Mouse (Mus musculus): ENCODE results near the gene Il21.

Il21 gene

GRCm38 (mm10) chr3:37198302-37198701, 34.1 kb downstream of the Il21 start:
- DNase-seq (ENCODE audit: low spot score in 2 of 2), result no peak

GRCm38 (mm10) chr3:37191953-37192352, 40.5 kb downstream of the Il21 start:
- DNase-seq (ENCODE audit: low spot score in 2 of 2), result no peak

- DNase-seq (ENCODE audit: low spot score in 2 of 2), result no peak
These were observed 46.9 kb downstream of the Il21 start for GRCm38 (mm10) chr3:37185534-37185933.

- no peak for DNase-seq (ENCODE audit: low spot score in 2 of 2)
These were observed 49.8 kb downstream of the Il21 start for GRCm38 (mm10) chr3:37182415-37183269.

GRCm38 (mm10) chr3:37181041-37181440, 51.4 kb downstream of the Il21 start:
- no peak for DNase-seq (ENCODE audit: low spot score in 2 of 2)

GRCm38 (mm10) chr3:37180039-37180743, 52.2 kb downstream of the Il21 start:
- DNase-seq (ENCODE audit: low spot score in 2 of 2), result peak; percentile 7 to 58

GRCm38 (mm10) chr3:37179472-37179871, 53.0 kb downstream of the Il21 start:
- no peak for DNase-seq (ENCODE audit: low spot score in 2 of 2)

GRCm38 (mm10) chr3:37174711-37175572, 57.5 kb downstream of the Il21 start:
- no peak for DNase-seq (ENCODE audit: low spot score in 2 of 2)

- no peak for DNase-seq (ENCODE audit: low spot score in 2 of 2)
These were observed 59.2 kb downstream of the Il21 start for GRCm38 (mm10) chr3:37173285-37173684.
